Comparison of ENCODE assay signal across 7 mouse cellular contexts in the genomic region with DNA sequence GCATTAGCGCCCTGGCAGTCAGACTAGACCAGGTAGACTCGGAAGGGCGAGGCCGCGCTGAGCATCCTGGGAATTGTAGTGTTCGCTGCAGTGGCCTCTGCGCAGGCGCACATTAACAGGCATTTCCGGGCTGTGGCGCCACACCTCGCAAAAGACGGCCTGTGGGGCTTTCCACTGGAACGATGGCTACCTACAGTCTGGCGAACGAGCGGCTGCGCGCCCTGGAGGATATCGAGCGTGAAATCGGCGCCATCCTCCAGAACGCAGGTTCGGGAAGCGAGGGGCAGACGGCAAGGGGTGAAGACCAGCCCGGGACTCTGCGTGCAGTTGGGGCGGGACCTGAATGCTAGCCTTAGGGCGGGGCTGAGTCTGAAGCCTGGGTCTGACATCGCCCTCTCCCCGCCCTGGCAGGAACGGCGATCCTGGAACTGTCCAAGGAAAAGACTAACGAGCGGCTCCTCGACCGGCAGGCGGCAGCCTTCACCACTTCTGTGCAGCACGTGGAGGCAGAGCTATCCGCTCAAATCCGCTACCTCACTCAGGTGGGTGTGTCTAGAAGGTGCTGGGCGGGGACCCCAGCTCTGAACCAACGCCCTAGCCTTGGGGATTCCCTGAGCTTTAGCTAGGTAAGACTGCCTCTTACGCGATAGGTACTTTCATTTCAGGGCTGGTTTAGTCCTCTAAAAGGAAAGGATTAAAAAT. TPM values are rescaled to one million over a fixed set of nuclear protein-coding genes. Genes with fewer than 3 reads are reported as not detected.
DNase-seq lines count a peak whose midpoint lies in the region; ATAC-seq and TF ChIP-seq lines count a peak whose summit lies in the region.

Gene Med11 (plus strand): TSS at position 123 of the 702 bp plus-strand sequence.

- under 1% methylated on average over 46 of the region's 46 CpGs for WGBS in embryonic facial prominence, embryonic 10.5 days
- WGBS in intestine, postnatal 0 days, result under 1% methylated on average over 46 of the region's 46 CpGs
- under 1% methylated on average over 46 of the region's 46 CpGs for WGBS in midbrain, embryonic 12.5 days
- under 1% methylated on average over 46 of the region's 46 CpGs for WGBS in small intestine, adult 2 months

- peak; percentile 96 for DNase-seq in adrenal gland, postnatal 10 days
- peak; percentile 96 for DNase-seq in embryonic facial prominence, embryonic 10.5 days (ENCODE audit: low spot score)
- DNase-seq in gonadal fat pad, adult 2 months (ENCODE audit: low read depth), result peak; percentile 77
- DNase-seq in left cerebral cortex, postnatal 4 days, result peak; percentile 98

- TF ChIP-seq POLR2A in small intestine, adult 2 months (IDR thresholded peaks at IDR 0.05; ENCODE audit: low read depth, low read length), result peak; percentile 59

- TF ChIP-seq CTCF in intestine, postnatal 0 days (IDR thresholded peaks at IDR 0.05; ENCODE audit: low read depth), result peak; percentile 97
- TF ChIP-seq CTCF in small intestine, adult 2 months (IDR thresholded peaks at IDR 0.05; ENCODE audit: extremely low read depth, insufficient read length, insufficient replicate concordance, low read depth, low read length), result peak; percentile 94

- intact Hi-C loops in left cerebral cortex, postnatal 4 days (cut with DNase I), result loop anchor here (5.0 kb wide), 1 partner anchor 55 kb away; the partner anchor contains the start of gene Tm4sf5

- H3K4me1 ChIP-seq in embryonic facial prominence, embryonic 10.5 days, result peaks cover 19% of the 10 kb centered on the region
- H3K4me1 ChIP-seq in intestine, postnatal 0 days (replicated peaks; ENCODE audit: control insufficient read depth, insufficient read depth, low read length), result no peaks in the 10 kb centered on the region
- H3K4me1 ChIP-seq in midbrain, embryonic 12.5 days, result peaks cover 16% of the 10 kb centered on the region
- peaks cover 4% of the 10 kb centered on the region for H3K4me1 ChIP-seq in small intestine, adult 2 months (ENCODE audit: control insufficient read depth, insufficient read depth, insufficient read length, low read length)

- H3K9me3 ChIP-seq in embryonic facial prominence, embryonic 10.5 days, result no peaks in the 10 kb centered on the region
- H3K9me3 ChIP-seq in intestine, postnatal 0 days (ENCODE audit: control insufficient read depth), result no peaks in the 10 kb centered on the region
- H3K9me3 ChIP-seq in midbrain, embryonic 12.5 days, result no peaks in the 10 kb centered on the region

- peak within 1 kb of the TSS; percentile 76 for H3K4me2 ChIP-seq in intestine, postnatal 0 days (replicated peaks; ENCODE audit: low read depth)
- peak within 1 kb of the TSS; percentile 65 for H3K4me2 ChIP-seq in midbrain, embryonic 12.5 days (replicated peaks)

- H3K36me3 ChIP-seq in embryonic facial prominence, embryonic 10.5 days (replicated peaks), result peaks cover 17% of the 10 kb centered on the region
- peaks cover 8% of the 10 kb centered on the region for H3K36me3 ChIP-seq in intestine, postnatal 0 days (ENCODE audit: control insufficient read depth, insufficient read depth)
- peaks cover 4% of the 10 kb centered on the region; the same call in 1 of the 2 replicates for H3K36me3 ChIP-seq in midbrain, embryonic 12.5 days
- peaks cover 13% of the 10 kb centered on the region; the same call in 1 of the 2 replicates for H3K36me3 ChIP-seq in small intestine, adult 2 months (ENCODE audit: control insufficient read depth, insufficient read depth, low read length)

- ATAC-seq in intestine, postnatal 0 days, result peak; percentile 97
- ATAC-seq in midbrain, embryonic 12.5 days (ENCODE audit: low FRiP score, low read depth), result peak; percentile 98

- peak within 1 kb of the TSS; percentile 82 for H3K4me3 ChIP-seq in embryonic facial prominence, embryonic 10.5 days
- H3K4me3 ChIP-seq in intestine, postnatal 0 days (ENCODE audit: low read depth, low read length), result peak within 1 kb of the TSS; percentile 69
- peak within 1 kb of the TSS; percentile 68 for H3K4me3 ChIP-seq in midbrain, embryonic 12.5 days
- H3K4me3 ChIP-seq in small intestine, adult 2 months (ENCODE audit: low read depth, low read length), result peak within 1 kb of the TSS; percentile 71

- H3K27ac ChIP-seq in embryonic facial prominence, embryonic 10.5 days (replicated peaks), result peak within 1 kb of the TSS; percentile 97
- H3K27ac ChIP-seq in intestine, postnatal 0 days (ENCODE audit: low read depth, low read length), result peak within 1 kb of the TSS; percentile 96
- H3K27ac ChIP-seq in midbrain, embryonic 12.5 days (replicated peaks), result peak within 1 kb of the TSS; percentile 96
- H3K27ac ChIP-seq in small intestine, adult 2 months (ENCODE audit: insufficient read depth, low read depth, low read length), result peak within 1 kb of the TSS; percentile 95

- no peaks in the 10 kb centered on the region for H3K27me3 ChIP-seq in embryonic facial prominence, embryonic 10.5 days (replicated peaks; ENCODE audit: low read depth, poor library complexity, severe bottlenecking)
- H3K27me3 ChIP-seq in intestine, postnatal 0 days (replicated peaks; ENCODE audit: control insufficient read depth, insufficient read depth, low read length), result no peaks in the 10 kb centered on the region
- no peaks in the 10 kb centered on the region for H3K27me3 ChIP-seq in midbrain, embryonic 12.5 days
- H3K27me3 ChIP-seq in small intestine, adult 2 months (ENCODE audit: control insufficient read depth, insufficient read depth, low read length), result no peaks in the 10 kb centered on the region

- peak within 1 kb of the TSS; percentile 62 for H3K9ac ChIP-seq in intestine, postnatal 0 days (ENCODE audit: low read depth, low read length)
- H3K9ac ChIP-seq in midbrain, embryonic 12.5 days (replicated peaks), result peak within 1 kb of the TSS; percentile 75

RNA-seq across cellular contexts. Expression of gene Med11, which starts in this region (rescaled TPM):
- 10 to 100 TPM; 16.1 to 18.5 TPM for total RNA-seq in adrenal gland, postnatal 10 days (2021)
- polyA plus RNA-seq in embryonic facial prominence, embryonic 10.5 days (2016; fragmentation: Nextera tagmentation; extraction: Ambion mirVana), result 44.1 TPM in 2 replicates
- 19.4 and 21.9 TPM in 2 replicates for polyA plus RNA-seq in gonadal fat pad, adult 2 months (2012; rRNA removed)
- polyA plus RNA-seq in intestine, postnatal 0 days (2015; fragmentation: Nextera tagmentation; extraction: Ambion mirVana), result 30.1 and 30.7 TPM in 2 replicates
- 10 to 100 TPM; 25.7 to 28.0 TPM for total RNA-seq in left cerebral cortex, postnatal 4 days (2021)
- polyA plus RNA-seq in midbrain, embryonic 12.5 days (2016; fragmentation: Nextera tagmentation; extraction: Ambion mirVana), result 37.6 and 39.2 TPM in 2 replicates
- 16.4 and 24.1 TPM in 2 replicates for polyA plus RNA-seq in small intestine, adult 2 months (2012; rRNA removed)

Comparison
In these comparisons a context has a peak if more than half of its experiments do, and no peak if none do; other contexts are left out.
1. Peak in every context shown above with its lines: DNase-seq, ATAC-seq, H3K4me3 ChIP-seq and H3K27ac ChIP-seq.